Mouse (Mus musculus) spleen, adult 2 months (tissue): ENCODE data around the gene Pkd1. TPM values are rescaled to one million over a fixed set of nuclear protein-coding genes. Genes with fewer than 3 reads are reported as not detected.

Experiments used
- DNase-seq, 2 experiments: peaks; one replicate each; pipeline versions ENCODE4 v3.0.0 to v3.0.0-alpha.2; 2012 to 2021; ENCODE audit warnings: low spot score in 2 of 2, low read depth in 1 of 2
- H3K27ac ChIP-seq: fragments of 200-500 bp; 2 replicates; pipeline ENCODE4 v1.5.1; 2012; ENCODE audit warnings: low read length, inconsistent platforms; ENCODE audit not compliant: insufficient read depth
- H3K27me3 ChIP-seq: fragments of 200-500 bp; 2 replicates; pipeline ENCODE4 v1.6.1; 2012; ENCODE audit warnings: mild to moderate bottlenecking, moderate library complexity, low read length, inconsistent platforms; ENCODE audit not compliant: control insufficient read depth, insufficient read depth
- H3K36me3 ChIP-seq: fragments of 200-500 bp; 2 replicates; pipeline ENCODE4 v1.6.1; 2012; ENCODE audit warnings: mild to moderate bottlenecking, low read length, inconsistent platforms; ENCODE audit not compliant: control insufficient read depth, insufficient read depth
- H3K4me1 ChIP-seq: fragments of 200-500 bp; 2 replicates; pipeline ENCODE4 v1.6.1; 2011; ENCODE audit warnings: inconsistent platforms; ENCODE audit not compliant: control insufficient read depth, insufficient read depth, insufficient read length
- H3K4me3 ChIP-seq: fragments of 200-500 bp; 2 replicates; pipeline ENCODE4 v1.5.1; 2011; ENCODE audit warnings: mild to moderate bottlenecking, inconsistent platforms; ENCODE audit not compliant: insufficient read depth, insufficient read length; ENCODE audit errors: extremely low read depth
- CTCF ChIP-seq: fragments of 200-500 bp; IDR thresholded peaks from 2 replicates; pipeline ENCODE4 v1.5.1; 2011; ENCODE audit warnings: mild to moderate bottlenecking, inconsistent platforms; ENCODE audit not compliant: insufficient read depth, insufficient read length, insufficient replicate concordance; ENCODE audit errors: extremely low read depth
- POLR2A ChIP-seq: fragments of 200-500 bp; IDR thresholded peaks from 2 replicates; pipeline ENCODE4 v1.6.1; 2011; ENCODE audit warnings: low read depth, low read length, inconsistent platforms
- WGBS: fragments of 180-500 bp; shearing (Covaris S2); methylation state at CpG from one replicate; pipeline ENCODE4 v1.1.7; 2018; 5-methylcytosine and 5-hydroxymethylcytosine counted together
- polyA plus RNA-seq: library from polyadenylated mRNA; depleted of rRNA; stranded (reverse); fragments of >200 nt; gene quantifications from 2 replicates; pipeline ENCODE4 v1.2.3, GENCODE M21; 2012; rRNA removed

The Pkd1 gene
- polyA plus RNA-seq, 1 experiment: 73.9 TPM

DNA sequence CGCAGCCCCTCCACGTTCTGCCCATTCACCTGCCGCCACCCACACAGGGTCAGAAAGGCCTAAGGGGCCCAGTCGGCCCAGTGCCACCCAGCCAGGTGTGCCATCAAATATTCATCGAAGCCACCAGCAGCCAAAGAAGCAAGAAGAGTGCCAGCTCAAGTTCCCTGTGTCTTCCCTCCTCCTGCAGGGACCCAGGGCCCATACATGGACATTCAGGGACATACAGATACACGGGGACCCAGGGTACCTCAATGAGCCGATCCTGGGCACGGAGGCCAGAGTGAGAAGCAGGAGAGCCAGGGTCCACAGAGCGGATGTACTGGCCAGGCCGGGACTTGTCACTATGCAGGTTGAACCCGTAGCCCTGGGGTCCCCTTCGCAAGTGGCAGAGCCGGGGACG is 92.3 kb downstream of the Pkd1 start:
- Histone ChIP-seq H3K36me3 (no peaks in the 10 kb centered on the region), H3K4me3 (no peak overlapping the region), H3K27ac (no peak overlapping the region), H3K27me3 (no peaks in the 10 kb centered on the region), H3K4me1 (no peaks in the 10 kb centered on the region; the same call in 1 of the 2 replicates)
- DNase-seq: no peak
- TF ChIP-seq POLR2A: no peak
- TF ChIP-seq CTCF: no peak
- WGBS: 93% methylated on average over 14 of the region's 14 CpGs

DNA sequence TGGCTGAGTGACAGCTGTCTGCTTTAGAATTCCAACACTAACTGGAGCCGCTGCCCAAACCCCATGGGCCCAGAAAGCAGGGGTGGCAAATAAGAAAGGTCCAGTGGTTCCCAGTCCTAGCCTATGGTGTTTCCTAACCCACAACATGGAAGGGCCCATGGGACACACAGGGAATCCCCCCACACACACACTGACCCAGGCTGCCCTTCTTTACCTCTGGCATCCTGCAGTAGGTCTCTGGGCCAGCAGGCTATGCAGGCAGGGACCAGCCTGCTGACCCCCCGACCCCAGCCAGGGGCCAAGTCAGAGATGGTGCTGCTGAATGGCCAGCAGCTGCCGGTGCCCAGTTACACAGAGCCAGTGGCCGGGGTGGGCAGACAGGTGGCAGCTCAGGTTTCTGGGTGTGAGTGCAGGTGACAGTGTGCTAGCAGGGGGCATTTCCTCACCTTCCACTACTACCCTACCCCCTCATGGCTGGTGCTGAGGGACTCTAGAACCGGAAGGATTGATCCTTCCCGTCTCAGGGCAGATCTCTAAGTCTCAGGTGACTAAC is 93.2 kb downstream of the Pkd1 start:
- Histone ChIP-seq H3K36me3 (no peaks in the 10 kb centered on the region), H3K27me3 (no peaks in the 10 kb centered on the region), H3K4me3 (no peak overlapping the region), H3K4me1 (no peaks in the 10 kb centered on the region; the same call in 1 of the 2 replicates), H3K27ac (no peak overlapping the region)
- TF ChIP-seq POLR2A: no peak
- no peak for TF ChIP-seq CTCF
- no peak for DNase-seq
- WGBS: 82% methylated on average over 6 of the region's 6 CpGs

DNA sequence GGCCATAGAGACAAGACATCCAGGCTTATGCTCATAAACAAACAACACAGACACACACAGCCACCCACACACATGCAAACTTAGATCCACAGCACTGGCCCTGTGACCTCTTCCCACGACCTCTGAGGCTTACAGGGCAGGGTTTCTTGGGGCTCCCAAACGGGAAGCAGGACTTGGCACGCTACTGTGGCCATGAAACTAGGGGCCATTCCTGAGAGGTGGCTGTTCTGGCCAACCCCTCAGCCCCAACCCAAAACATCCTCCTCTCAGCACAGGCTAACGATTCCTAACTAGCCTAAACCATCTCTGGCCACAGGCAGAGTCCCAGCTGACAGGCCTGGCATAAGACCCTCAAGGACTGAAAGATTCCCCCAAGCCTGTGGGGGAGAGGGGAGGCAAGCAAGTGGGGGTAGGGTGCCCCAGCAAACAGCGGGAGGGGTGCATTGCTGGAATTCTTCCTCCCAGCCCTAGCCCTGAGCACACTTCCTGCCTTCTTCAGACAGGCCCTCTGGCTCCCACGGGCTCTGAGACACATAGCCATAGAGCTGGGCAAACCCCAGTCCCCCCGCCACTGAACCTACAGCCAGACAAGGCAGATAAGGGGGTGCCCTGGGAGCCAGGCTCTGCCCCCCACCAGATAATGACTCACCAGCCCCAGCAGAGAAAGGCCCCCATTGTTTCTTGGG is 94.5 kb downstream of the Pkd1 start:
- Histone ChIP-seq H3K36me3 (no peaks in the 10 kb centered on the region), H3K27ac (peak overlapping the region; percentile 69), H3K4me3 (no peak overlapping the region), H3K4me1 (no peaks in the 10 kb centered on the region; the same call in 1 of the 2 replicates), H3K27me3 (no peaks in the 10 kb centered on the region)
- 59% methylated on average over 7 of the region's 7 CpGs for WGBS
- TF ChIP-seq POLR2A: no peak
- TF ChIP-seq CTCF: no peak
- DNase-seq: no peak

DNA sequence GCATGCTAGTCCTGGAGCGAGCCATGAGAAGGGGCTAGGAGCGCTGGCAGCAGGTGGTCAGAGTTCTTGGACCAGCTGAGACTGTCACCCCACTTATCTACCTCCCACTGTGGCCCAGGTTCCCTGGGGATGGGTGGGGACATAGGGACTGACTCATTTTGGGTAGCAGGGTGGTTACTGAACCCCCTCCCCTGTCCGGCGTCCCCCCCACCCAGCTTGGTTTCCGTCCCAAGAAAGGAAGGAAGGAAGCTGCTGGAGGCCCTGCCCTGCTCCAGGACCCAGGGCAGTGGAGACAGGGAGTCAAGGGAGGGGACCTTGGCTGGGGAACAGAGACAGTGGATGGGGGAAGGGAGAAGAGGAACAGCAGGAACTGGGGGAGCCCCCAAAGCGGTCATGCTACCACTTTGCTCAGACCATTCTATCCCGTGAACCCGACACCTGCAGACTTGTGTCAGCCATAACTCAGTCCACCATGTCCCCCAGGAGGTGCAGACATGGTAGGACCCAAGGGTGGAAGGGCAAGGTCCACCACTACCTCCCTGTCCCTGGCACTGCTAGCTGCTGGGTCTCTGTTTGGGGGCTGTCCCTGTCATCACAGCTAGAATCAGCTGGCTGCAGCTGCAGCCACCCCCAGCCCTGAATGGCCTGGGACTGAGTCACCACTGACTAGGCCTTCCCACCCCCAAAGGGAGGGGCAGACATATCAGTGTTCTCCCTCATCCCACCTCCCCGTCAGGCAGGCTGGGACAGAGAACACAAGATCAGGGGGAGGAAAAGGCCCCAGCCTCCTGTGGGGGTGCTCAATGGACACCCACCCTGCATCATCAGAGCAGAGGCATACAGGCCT is 95.5 kb downstream of the Pkd1 start:
- TF ChIP-seq POLR2A (no peak), CTCF (no peak)
- Histone ChIP-seq H3K36me3 (no peaks in the 10 kb centered on the region), H3K4me1 (peaks cover 4% of the 10 kb centered on the region), H3K4me3 (no peak overlapping the region), H3K27me3 (peaks cover 4% of the 10 kb centered on the region; the same call in 1 of the 2 replicates), H3K27ac (peak overlapping the region; percentile 69)
- WGBS: 78% methylated on average over 9 of the region's 9 CpGs
- no peak for DNase-seq

DNA sequence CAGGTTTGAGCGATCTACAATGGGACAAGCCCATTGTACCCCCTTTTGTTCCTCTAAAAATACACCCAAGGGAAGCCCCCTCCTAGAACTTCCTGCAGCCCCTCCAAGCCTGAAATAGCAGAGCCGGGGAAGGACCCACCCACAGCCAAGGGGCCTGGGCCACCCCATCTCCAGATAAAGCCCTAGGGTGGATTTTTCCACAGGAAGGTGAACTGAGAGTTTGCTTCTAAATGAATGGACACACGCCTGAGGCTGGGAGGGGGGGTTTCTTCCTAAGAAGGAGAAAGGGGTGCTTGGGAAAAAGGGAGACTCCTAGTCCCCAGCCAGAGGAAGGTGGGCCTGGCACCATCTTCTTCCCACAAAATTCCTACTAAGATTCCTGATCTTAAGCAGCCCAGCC is 96.3 kb downstream of the Pkd1 start:
- Histone ChIP-seq H3K27me3 (peaks cover 8% of the 10 kb centered on the region), H3K27ac (peak overlapping the region; percentile 17; the same call in 1 of the 2 replicates), H3K4me3 (no peak overlapping the region), H3K4me1 (peaks cover 4% of the 10 kb centered on the region), H3K36me3 (no peaks in the 10 kb centered on the region)
- 92% methylated on average over 3 of the region's 3 CpGs for WGBS
- TF ChIP-seq CTCF (no peak), POLR2A (no peak)
- DNase-seq: no peak

Other genes with a start within 250 kb of the Pkd1 start
- 0.05 and 0.15 TPM in 2 replicates for gene Abca17, start 198.8 kb upstream of the Pkd1 start, polyA plus RNA-seq
- gene Abca3, start 197.9 kb upstream of the Pkd1 start, polyA plus RNA-seq: 32.6 and 34.9 TPM in 2 replicates
- gene Rnps1, start 135.3 kb upstream of the Pkd1 start, polyA plus RNA-seq: 87.0 and 113 TPM in 2 replicates
- 28.0 and 38.1 TPM in 2 replicates for gene Eci1, start 123.2 kb upstream of the Pkd1 start, polyA plus RNA-seq
- gene Dnase1l2, start 106.7 kb upstream of the Pkd1 start, polyA plus RNA-seq: 7.8 and 8.6 TPM in 2 replicates
- gene E4f1, start 79.5 kb upstream of the Pkd1 start, polyA plus RNA-seq: 95.9 and 110 TPM in 2 replicates
- gene Pgp, start 79.4 kb upstream of the Pkd1 start, polyA plus RNA-seq: 31.6 and 51.3 TPM in 2 replicates
- gene Bricd5, start 76.0 kb upstream of the Pkd1 start, polyA plus RNA-seq: 1.5 and 1.9 TPM in 2 replicates
- gene Mlst8, start 70.8 kb upstream of the Pkd1 start, polyA plus RNA-seq: 37.8 and 43.7 TPM in 2 replicates
- gene Caskin1, start 61.2 kb upstream of the Pkd1 start, polyA plus RNA-seq: 0.40 and 0.47 TPM in 2 replicates
- gene Traf7, start 21.9 kb upstream of the Pkd1 start, polyA plus RNA-seq: 182 and 213 TPM in 2 replicates
- gene Rab26, start 15.6 kb upstream of the Pkd1 start, polyA plus RNA-seq: 2.2 and 2.5 TPM in 2 replicates
- gene Tsc2, start 82.8 kb downstream of the Pkd1 start, polyA plus RNA-seq: 86.1 and 90.2 TPM in 2 replicates
- gene Nthl1, start 82.8 kb downstream of the Pkd1 start, polyA plus RNA-seq: 7.1 and 8.1 TPM in 2 replicates
- gene Slc9a3r2, start 100.5 kb downstream of the Pkd1 start, polyA plus RNA-seq: 62.2 and 66.7 TPM in 2 replicates
- 0.71 and 1.7 TPM in 2 replicates for gene Npw, start 108.6 kb downstream of the Pkd1 start, polyA plus RNA-seq
- gene Zfp598, start 119.9 kb downstream of the Pkd1 start, polyA plus RNA-seq: 59.7 and 77.0 TPM in 2 replicates
- 0.20 and 0.23 TPM in 2 replicates for gene Syngr3, start 140.1 kb downstream of the Pkd1 start, polyA plus RNA-seq
- gene Gfer, start 146.3 kb downstream of the Pkd1 start, polyA plus RNA-seq: 13.8 and 26.7 TPM in 2 replicates
- gene Noxo1, start 146.4 kb downstream of the Pkd1 start, polyA plus RNA-seq: 6.8 and 7.5 TPM in 2 replicates
- gene Tbl3, start 157.8 kb downstream of the Pkd1 start, polyA plus RNA-seq: 52.5 and 59.8 TPM in 2 replicates
- 0.41 and 0.86 TPM in 2 replicates for gene Rnf151, start 168.2 kb downstream of the Pkd1 start, polyA plus RNA-seq
- gene Rps2, start 168.3 kb downstream of the Pkd1 start, polyA plus RNA-seq: 2,560 and 3,342 TPM in 2 replicates
- gene Ndufb10, start 174.6 kb downstream of the Pkd1 start, polyA plus RNA-seq: 91.1 and 135 TPM in 2 replicates
- not detected in 2 replicates for gene Rpl3l, start 178.0 kb downstream of the Pkd1 start, polyA plus RNA-seq
- gene Msrb1, start 186.8 kb downstream of the Pkd1 start, polyA plus RNA-seq: 56.7 and 66.9 TPM in 2 replicates
- 0.42 and 0.45 TPM in 2 replicates for gene Hs3st6, start 203.2 kb downstream of the Pkd1 start, polyA plus RNA-seq